Mouse (Mus musculus): ENCODE data around the gene Supt6.

DNA sequence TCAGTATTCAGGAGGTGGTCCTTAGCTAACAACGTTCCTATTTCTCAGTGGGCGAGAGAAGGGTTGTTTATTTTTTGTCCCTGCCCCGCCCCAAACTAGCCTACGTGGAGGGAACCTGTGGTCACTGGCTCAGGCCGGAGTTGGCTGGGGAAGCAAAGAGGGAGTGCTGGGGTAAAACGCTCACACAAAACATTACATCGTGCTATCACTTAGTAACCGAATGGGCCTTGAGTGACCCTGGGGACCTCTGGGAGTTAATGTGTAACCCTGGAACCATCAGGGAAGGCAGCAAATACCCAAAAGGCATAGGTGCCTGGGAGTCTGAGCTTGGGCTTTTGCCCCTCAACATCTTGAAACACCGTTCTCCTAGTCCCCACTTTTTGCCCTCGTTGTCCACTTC, 68.3 kb downstream of the Supt6 start:
- TF ChIP-seq CTCF (IDR thresholded peaks at IDR 0.05; ENCODE audit: low read depth) (no peak), EP300 (IDR thresholded peaks at IDR 0.05; ENCODE audit: low read depth) (peak; percentile 22; the same call in 1 of the 2 replicates)

All from liver, embryonic 14.5 days (tissue).